Mouse (Mus musculus): ENCODE data around the gene Tmem53.

Gene Tmem53

GRCm38 (mm10) chr4:117314849-117315500 is 63.2 kb downstream of the Tmem53 start:
- no peak for DNase-seq (ENCODE audit: low spot score in 2 of 2)

GRCm38 (mm10) chr4:117316800-117317199 is 65.0 kb downstream of the Tmem53 start:
- DNase-seq (ENCODE audit: low spot score in 2 of 2): no peak

- DNase-seq (ENCODE audit: low spot score in 2 of 2): no peak
These were observed 66.0 kb downstream of the Tmem53 start for GRCm38 (mm10) chr4:117317701-117318190.

Measured in right cerebral cortex, postnatal 36 days (tissue).